Mouse (Mus musculus): Measurements from ENCODE around the gene Otud7a.

Gene Otud7a

GRCm38 (mm10) chr7:63444484-63445345, at the start of gene Otud7a:
TSS of gene Otud7a (plus strand) at chr7:63444751.
- DNase-seq (ENCODE audit: low spot score in 2 of 2), result no peak

GRCm38 (mm10) chr7:63405988-63406387, 38.6 kb upstream of the Otud7a start:
- DNase-seq (ENCODE audit: low spot score in 2 of 2), result no peak

GRCm38 (mm10) chr7:63445346-63445700, 772 bp downstream of the Otud7a start:
- no peak for DNase-seq (ENCODE audit: low spot score in 2 of 2)

- no peak for DNase-seq (ENCODE audit: low spot score in 2 of 2)
Observed at GRCm38 (mm10) chr7:63446951-63447350, 2.4 kb downstream of the Otud7a start.

- DNase-seq (ENCODE audit: low spot score in 2 of 2), result no peak
Observed at GRCm38 (mm10) chr7:63455228-63455627, 10.7 kb downstream of the Otud7a start.

GRCm38 (mm10) chr7:63462234-63462633, 17.7 kb downstream of the Otud7a start:
- DNase-seq (ENCODE audit: low spot score in 2 of 2), result no peak

GRCm38 (mm10) chr7:63462684-63463083, 18.1 kb downstream of the Otud7a start:
- no peak for DNase-seq (ENCODE audit: low spot score in 2 of 2)

GRCm38 (mm10) chr7:63466729-63467128, 22.2 kb downstream of the Otud7a start:
- no peak for DNase-seq (ENCODE audit: low spot score in 2 of 2)

- DNase-seq (ENCODE audit: low spot score in 2 of 2), result no peak
Observed at GRCm38 (mm10) chr7:63468258-63468657, 23.7 kb downstream of the Otud7a start.

- DNase-seq (ENCODE audit: low spot score in 2 of 2), result no peak
Observed at GRCm38 (mm10) chr7:63483091-63483490, 38.5 kb downstream of the Otud7a start.

GRCm38 (mm10) chr7:63497051-63497547, 52.5 kb downstream of the Otud7a start:
- DNase-seq (ENCODE audit: low spot score in 2 of 2), result no peak

- DNase-seq (ENCODE audit: low spot score in 2 of 2), result no peak
Observed at GRCm38 (mm10) chr7:63504202-63504601, 59.7 kb downstream of the Otud7a start.

GRCm38 (mm10) chr7:63508079-63508478, 63.5 kb downstream of the Otud7a start:
- DNase-seq (ENCODE audit: low spot score in 2 of 2), result no peak

GRCm38 (mm10) chr7:63509825-63510224, 65.3 kb downstream of the Otud7a start:
- DNase-seq (ENCODE audit: low spot score in 2 of 2), result no peak

GRCm38 (mm10) chr7:63511458-63511857, 66.9 kb downstream of the Otud7a start:
- no peak for DNase-seq (ENCODE audit: low spot score in 2 of 2)

GRCm38 (mm10) chr7:63512561-63512960, 68.0 kb downstream of the Otud7a start:
- DNase-seq (ENCODE audit: low spot score in 2 of 2), result no peak

GRCm38 (mm10) chr7:63516141-63516895, 71.8 kb downstream of the Otud7a start:
- DNase-seq (ENCODE audit: low spot score in 2 of 2), result no peak

- no peak for DNase-seq (ENCODE audit: low spot score in 2 of 2)
Observed at GRCm38 (mm10) chr7:63520299-63520698, 75.7 kb downstream of the Otud7a start.

GRCm38 (mm10) chr7:63522403-63522802, 77.9 kb downstream of the Otud7a start:
- DNase-seq (ENCODE audit: low spot score in 2 of 2), result no peak

- no peak for DNase-seq (ENCODE audit: low spot score in 2 of 2)
Observed at GRCm38 (mm10) chr7:63523051-63523450, 78.5 kb downstream of the Otud7a start.

GRCm38 (mm10) chr7:63540293-63540692, 95.7 kb downstream of the Otud7a start:
- DNase-seq (ENCODE audit: low spot score in 2 of 2), result no peak

GRCm38 (mm10) chr7:63554457-63554856, 109.9 kb downstream of the Otud7a start:
- DNase-seq (ENCODE audit: low spot score in 2 of 2), result no peak

GRCm38 (mm10) chr7:63556324-63556723, 111.8 kb downstream of the Otud7a start:
- no peak for DNase-seq (ENCODE audit: low spot score in 2 of 2)

All from spleen, postnatal 36 days (tissue).